Mouse (Mus musculus) lung, embryonic 14.5 days (tissue): ENCODE data around the gene Spdl1. TPM values are rescaled to one million over a fixed set of nuclear protein-coding genes. Genes with fewer than 3 reads are reported as not detected.

ENCODE experiments used
- ATAC-seq: fragments of 200-750 bp; cut with Nextera tagmentation; 2 replicates; pipeline ENCODE4 v1.8.0; 2017; ENCODE audit warnings: mild to moderate bottlenecking, moderate TSS enrichment, moderate library complexity; ENCODE audit not compliant: insufficient read depth
- DNase-seq: peaks from one replicate; pipeline ENCODE4 v3.0.0-alpha.2; 2015
- H3K27ac ChIP-seq: fragments of 300-500 bp; sonication (generic); 2 replicates; pipeline ENCODE4 v1.5.1; 2014; ENCODE audit warnings: low read depth, mild to moderate bottlenecking, moderate library complexity
- H3K27me3 ChIP-seq: fragments of 300-500 bp; sonication (generic); 2 replicates; pipeline ENCODE4 v1.6.1; 2014; ENCODE audit warnings: low read length, control low read depth; ENCODE audit not compliant: insufficient read depth
- H3K36me3 ChIP-seq: fragments of 300-500 bp; sonication (generic); 2 replicates; pipeline ENCODE4 v1.6.1; 2014; ENCODE audit warnings: control low read depth; ENCODE audit not compliant: insufficient read depth
- H3K4me1 ChIP-seq: fragments of 300-500 bp; sonication (generic); 2 replicates; pipeline ENCODE4 v1.6.1; 2014; ENCODE audit warnings: antibody characterized with exemption, control low read depth; ENCODE audit not compliant: insufficient read depth
- H3K4me2 ChIP-seq: fragments of 300-500 bp; sonication (generic); 2 replicates; pipeline ENCODE4 v1.6.1; 2014; ENCODE audit warnings: mild to moderate bottlenecking
- H3K4me3 ChIP-seq: fragments of 300-500 bp; sonication (generic); 2 replicates; pipeline ENCODE4 v1.5.1; 2014; ENCODE audit warnings: low read depth, low read length
- H3K9ac ChIP-seq: fragments of 300-500 bp; sonication (generic); 2 replicates; pipeline ENCODE4 v1.6.1; 2014
- H3K9me3 ChIP-seq: fragments of 300-500 bp; sonication (generic); 2 replicates; pipeline ENCODE4 v1.6.1; 2016; ENCODE audit warnings: low read depth, low read length, control low read depth
- CTCF ChIP-seq: IDR thresholded peaks from 2 replicates; pipeline ENCODE4 v1.5.1; 2016; ENCODE audit warnings: antibody characterized with exemption, low read depth
- WGBS: fragments of 180-500 bp; shearing (Covaris S2); extraction: QIAGEN DNeasy Blood & Tissue Kit; methylation state at CpG from one replicate; pipeline ENCODE4 v1.1.7; 2014; 5-methylcytosine and 5-hydroxymethylcytosine counted together
- polyA plus RNA-seq: library from polyadenylated mRNA; unstranded; fragments of >200 nt; fragmentation: Nextera tagmentation; extraction: Ambion mirVana; gene quantifications from 2 replicates; pipeline ENCODE4 v1.2.1, GENCODE M21; 2014

The Spdl1 gene
- polyA plus RNA-seq, 1 experiment from 2014 or later: 28.7 TPM

DNA sequence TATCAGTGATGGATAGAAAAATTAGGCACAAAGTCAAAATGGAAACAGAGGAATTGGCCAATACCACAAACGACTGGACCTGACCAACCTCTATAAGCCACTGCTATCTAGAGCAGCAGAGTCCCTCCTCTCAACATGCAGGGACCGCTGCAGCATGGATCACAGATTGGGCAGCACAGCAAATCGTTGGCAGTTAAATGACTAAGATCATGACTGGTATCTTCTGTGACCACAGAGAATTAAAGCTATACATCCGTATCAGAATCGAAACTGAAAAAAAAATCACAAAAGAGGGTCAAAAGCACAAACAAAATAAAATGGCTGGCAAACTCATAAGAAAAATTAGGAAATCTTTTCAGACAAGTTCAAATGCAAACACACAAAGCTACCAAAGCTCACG, 71.3 kb downstream of the Spdl1 start:
- Histone ChIP-seq H3K36me3 (no peaks in the 10 kb centered on the region), H3K9ac (no peak overlapping the region), H3K4me3 (no peak overlapping the region), H3K4me1 (no peaks in the 10 kb centered on the region), H3K4me2 (no peak overlapping the region), H3K27me3 (no peaks in the 10 kb centered on the region), H3K27ac (no peak overlapping the region), H3K9me3 (no peaks in the 10 kb centered on the region)
- TF ChIP-seq CTCF: no peak
- no peak for DNase-seq
- no peak for ATAC-seq
- WGBS: 80% methylated on average over 6 of the region's 6 CpGs

DNA sequence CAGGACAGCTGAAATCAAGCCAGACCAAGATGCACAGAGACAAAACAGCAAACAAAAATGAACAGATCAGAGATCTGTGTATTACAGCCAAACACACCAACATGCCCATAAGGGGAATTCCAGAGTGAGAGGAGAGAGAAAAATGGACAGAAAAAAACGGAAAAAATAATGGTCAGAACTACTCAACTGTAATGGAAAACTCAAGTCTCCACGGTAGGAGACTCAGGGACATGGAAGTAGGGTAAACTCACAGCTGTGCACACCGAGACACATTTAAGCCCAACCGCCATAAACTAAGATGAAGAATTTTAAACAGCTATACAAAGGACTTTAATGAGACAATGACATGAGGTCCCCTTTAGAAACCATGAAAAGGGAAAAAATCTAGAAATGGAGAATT, 73.9 kb downstream of the Spdl1 start:
- H3K4me1 ChIP-seq: no peaks in the 10 kb centered on the region
- ATAC-seq (no peak), DNase-seq (no peak)
- no peak overlapping the region for H3K4me2 ChIP-seq
- no peak overlapping the region for H3K4me3 ChIP-seq
- no peaks in the 10 kb centered on the region for H3K36me3 ChIP-seq
- H3K9me3 ChIP-seq: no peaks in the 10 kb centered on the region
- H3K9ac ChIP-seq: no peak overlapping the region
- no peak for TF ChIP-seq CTCF
- WGBS: 67% methylated on average over 4 of the region's 4 CpGs
- no peaks in the 10 kb centered on the region for H3K27me3 ChIP-seq
- H3K27ac ChIP-seq: no peak overlapping the region

Other genes with a start within 250 kb of the Spdl1 start
- gene Dock2, start 49.7 kb downstream of the Spdl1 start, polyA plus RNA-seq: 1.3 and 1.5 TPM in 2 replicates